Mouse (Mus musculus) kidney, embryonic 15.5 days (tissue): Measurements from ENCODE around the gene Ntsr1. TPM values are rescaled to one million over a fixed set of nuclear protein-coding genes. Genes with fewer than 3 reads are reported as not detected.

Experiments
- polyA plus RNA-seq: library from polyadenylated mRNA; unstranded; fragments of >200 nt; fragmentation: Nextera tagmentation; extraction: Ambion mirVana; gene quantifications from 2 replicates; pipeline ENCODE4 v1.2.1, GENCODE M21; 2015

Gene Ntsr1
- polyA plus RNA-seq, 1 experiment from 2014 or later = 9.7 TPM

Other genes with a start within 250 kb of the Ntsr1 start
- 637 and 713 TPM in 2 replicates for gene Rps21, start 242.6 kb upstream of the Ntsr1 start, polyA plus RNA-seq
- 11.8 and 12.3 TPM in 2 replicates for gene Cables2, start 226.5 kb upstream of the Ntsr1 start, polyA plus RNA-seq
- gene Rbbp8nl, start 210.1 kb upstream of the Ntsr1 start, polyA plus RNA-seq = 0.84 and 0.87 TPM in 2 replicates
- gene Gata5, start 165.3 kb upstream of the Ntsr1 start, polyA plus RNA-seq = 3.0 and 4.7 TPM in 2 replicates
- gene Slco4a1, start 43.7 kb upstream of the Ntsr1 start, polyA plus RNA-seq = 2.2 and 2.3 TPM in 2 replicates
- gene Mrgbp, start 81.3 kb downstream of the Ntsr1 start, polyA plus RNA-seq = 43.4 and 44.8 TPM in 2 replicates
- gene Ogfr, start 89.3 kb downstream of the Ntsr1 start, polyA plus RNA-seq = 63.8 and 76.1 TPM in 2 replicates
- 8.8 and 9.8 TPM in 2 replicates for gene Col9a3, start 97.8 kb downstream of the Ntsr1 start, polyA plus RNA-seq
- 0.21 and 0.23 TPM in 2 replicates for gene Tcfl5, start 142.7 kb downstream of the Ntsr1 start, polyA plus RNA-seq
- gene Dido1, start 210.0 kb downstream of the Ntsr1 start, polyA plus RNA-seq = 28.4 and 29.7 TPM in 2 replicates
- gene Gid8, start 210.1 kb downstream of the Ntsr1 start, polyA plus RNA-seq = 55.8 TPM in 2 replicates
- gene Slc17a9, start 225.3 kb downstream of the Ntsr1 start, polyA plus RNA-seq = 0.58 and 1.6 TPM in 2 replicates